Mouse (Mus musculus) kidney, adult 18-20 months (tissue): ENCODE results near the gene Adgra1.
A peak's percentile ranks its signal among the peaks of the same experiment; 100 is the strongest.

ENCODE experiments used
- DNase-seq: peaks from one replicate; pipeline ENCODE4 v3.0.0; 2021

Gene Adgra1

GRCm38 (mm10) chr7:139850677-139851076 is 16.7 kb downstream of the Adgra1 start:
- no peak for DNase-seq

GRCm38 (mm10) chr7:139851098-139851497 is 17.1 kb downstream of the Adgra1 start:
- no peak for DNase-seq

GRCm38 (mm10) chr7:139855261-139855660 is 21.3 kb downstream of the Adgra1 start:
- no peak for DNase-seq

GRCm38 (mm10) chr7:139861411-139861810 is 27.4 kb downstream of the Adgra1 start:
- peak; percentile 75 for DNase-seq

GRCm38 (mm10) chr7:139863076-139863475 is 29.1 kb downstream of the Adgra1 start:
- no peak for DNase-seq

- DNase-seq: no peak
Measured at GRCm38 (mm10) chr7:139864253-139864652, 30.3 kb downstream of the Adgra1 start.

GRCm38 (mm10) chr7:139864871-139865270 is 30.9 kb downstream of the Adgra1 start:
- DNase-seq: no peak

GRCm38 (mm10) chr7:139871014-139871413 is 37.0 kb downstream of the Adgra1 start:
- DNase-seq: no peak

GRCm38 (mm10) chr7:139877167-139877792 is 43.3 kb downstream of the Adgra1 start:
- peak; percentile 15 for DNase-seq

GRCm38 (mm10) chr7:139878122-139878521 is 44.1 kb downstream of the Adgra1 start:
- DNase-seq: no peak

- no peak for DNase-seq
Measured at GRCm38 (mm10) chr7:139878621-139879020, 44.6 kb downstream of the Adgra1 start.

- no peak for DNase-seq
Measured at GRCm38 (mm10) chr7:139883545-139883944, 49.6 kb downstream of the Adgra1 start.

GRCm38 (mm10) chr7:139891779-139892178 is 57.8 kb downstream of the Adgra1 start:
- DNase-seq: no peak

- DNase-seq: no peak
Measured at GRCm38 (mm10) chr7:139894655-139895557, 60.9 kb downstream of the Adgra1 start, which contains the start of gene Kndc1. TSS of gene Kndc1 (plus strand) at chr7:139894696.

- DNase-seq: no peak
Measured at GRCm38 (mm10) chr7:139896271-139896670, 62.3 kb downstream of the Adgra1 start.

- DNase-seq: no peak
Measured at GRCm38 (mm10) chr7:139896796-139897195, 62.8 kb downstream of the Adgra1 start.

- no peak for DNase-seq
Measured at GRCm38 (mm10) chr7:139898606-139899005, 64.6 kb downstream of the Adgra1 start.

- DNase-seq: no peak
Measured at GRCm38 (mm10) chr7:139899505-139899904, 65.5 kb downstream of the Adgra1 start.

- DNase-seq: no peak
Measured at GRCm38 (mm10) chr7:139900456-139900855, 66.5 kb downstream of the Adgra1 start.

GRCm38 (mm10) chr7:139900896-139901295 is 66.9 kb downstream of the Adgra1 start:
- DNase-seq: no peak

- DNase-seq: no peak
Measured at GRCm38 (mm10) chr7:139901981-139902380, 68.0 kb downstream of the Adgra1 start.

GRCm38 (mm10) chr7:139905261-139905660 is 71.3 kb downstream of the Adgra1 start:
- DNase-seq: no peak

- peak; percentile 25 for DNase-seq
Measured at GRCm38 (mm10) chr7:139905661-139906060, 71.7 kb downstream of the Adgra1 start.

- DNase-seq: no peak
Measured at GRCm38 (mm10) chr7:139908176-139908575, 74.2 kb downstream of the Adgra1 start.
